Mouse (Mus musculus) limb, embryonic 13.5 days (tissue): ENCODE results near the gene Aurkb. TPM values are rescaled to one million over a fixed set of nuclear protein-coding genes. Genes with fewer than 3 reads are reported as not detected.
"Not testable (repeated sequence)": the region's sequence is repeated elsewhere in the genome, so short reads cannot be mapped to it uniquely, and the experiment has no call there.

Source experiments
- ATAC-seq: fragments of 200-750 bp; cut with Nextera tagmentation; 2 replicates; pipeline ENCODE4 v1.8.0; 2017; ENCODE audit warnings: low read depth, moderate number of reproducible peaks, moderate TSS enrichment; ENCODE audit not compliant: low FRiP score
- H3K27ac ChIP-seq: fragments of 300-500 bp; sonication (generic); 2 replicates; pipeline ENCODE4 v1.5.1; 2015; ENCODE audit warnings: inconsistent platforms, mild to moderate bottlenecking, moderate library complexity
- H3K27me3 ChIP-seq: fragments of 300-500 bp; sonication (generic); 2 replicates; pipeline ENCODE4 v1.6.1; 2015; ENCODE audit warnings: mild to moderate bottlenecking, inconsistent platforms
- H3K36me3 ChIP-seq: fragments of 300-500 bp; sonication (generic); 2 replicates; pipeline ENCODE4 v1.6.1; 2015; ENCODE audit warnings: inconsistent platforms, mild to moderate bottlenecking, moderate library complexity
- H3K4me1 ChIP-seq: fragments of 300-500 bp; sonication (generic); 2 replicates; pipeline ENCODE4 v1.6.1; 2015; ENCODE audit warnings: inconsistent platforms
- H3K4me2 ChIP-seq: fragments of 300-500 bp; sonication (generic); replicated peaks from 2 replicates; pipeline ENCODE4 v1.6.1; 2015; ENCODE audit warnings: inconsistent platforms, mild to moderate bottlenecking, moderate library complexity
- H3K4me3 ChIP-seq: fragments of 300-500 bp; sonication (generic); 2 replicates; pipeline ENCODE4 v1.5.1; 2015; ENCODE audit warnings: moderate library complexity, mild to moderate bottlenecking, inconsistent platforms
- H3K9ac ChIP-seq: fragments of 300-500 bp; sonication (generic); 2 replicates; pipeline ENCODE4 v1.6.1; 2015; ENCODE audit warnings: mild to moderate bottlenecking, inconsistent platforms
- H3K9me3 ChIP-seq: fragments of 300-500 bp; sonication (generic); 2 replicates; pipeline ENCODE4 v1.6.1; 2016; ENCODE audit warnings: inconsistent platforms
- WGBS: fragments of 180-500 bp; shearing (Covaris S2); methylation state at CpG from one replicate; pipeline ENCODE4 v1.1.7; 2015; 5-methylcytosine and 5-hydroxymethylcytosine counted together
- polyA plus RNA-seq: library from polyadenylated mRNA; unstranded; fragments of >200 nt; fragmentation: Nextera tagmentation; extraction: Ambion mirVana; gene quantifications from 2 replicates; pipeline ENCODE4 v1.2.1, GENCODE M21; 2015

The Aurkb gene
- polyA plus RNA-seq, 1 experiment from 2014 or later = 141 TPM

GRCm38 (mm10) chr11:69089616-69090290, 44.3 kb downstream of the Aurkb start:
- H3K9ac ChIP-seq = peak overlapping the region; percentile 100
- no peak overlapping the region for H3K27ac ChIP-seq
- 83% methylated on average over 12 of the region's 12 CpGs for WGBS
- ATAC-seq = no peak
- H3K4me3 ChIP-seq = peak overlapping the region; percentile 95
- peak overlapping the region; percentile 97 for H3K4me2 ChIP-seq
- peaks cover 34% of the 10 kb centered on the region for H3K36me3 ChIP-seq
- H3K27me3 ChIP-seq = no peaks in the 10 kb centered on the region
- peaks cover 38% of the 10 kb centered on the region for H3K4me1 ChIP-seq
- H3K9me3 ChIP-seq = no peaks in the 10 kb centered on the region

GRCm38 (mm10) chr11:69090367-69090766, 44.9 kb downstream of the Aurkb start:
- peak overlapping the region; percentile 97 for H3K4me2 ChIP-seq
- peaks cover 34% of the 10 kb centered on the region for H3K36me3 ChIP-seq
- H3K4me3 ChIP-seq = peak overlapping the region; percentile 95
- H3K27me3 ChIP-seq = no peaks in the 10 kb centered on the region
- 59% methylated on average over 6 of the region's 6 CpGs for WGBS
- H3K9ac ChIP-seq = peak overlapping the region; percentile 43; the same call in 1 of the 2 replicates
- ATAC-seq = no peak
- peaks cover 38% of the 10 kb centered on the region for H3K4me1 ChIP-seq
- no peaks in the 10 kb centered on the region for H3K9me3 ChIP-seq
- no peak overlapping the region for H3K27ac ChIP-seq

GRCm38 (mm10) chr11:69091566-69092385, 46.3 kb downstream of the Aurkb start:
- Histone ChIP-seq H3K27ac (0 out of 2 replicates have a peak overlapping the region, but pooled peaks have one; percentile 3), H3K9ac (peak overlapping the region; percentile 31; the same call in 1 of the 2 replicates), H3K9me3 (no peaks in the 10 kb centered on the region), H3K4me3 (no peak overlapping the region), H3K36me3 (peaks cover 34% of the 10 kb centered on the region), H3K4me2 (no peak overlapping the region), H3K27me3 (no peaks in the 10 kb centered on the region), H3K4me1 (peaks cover 52% of the 10 kb centered on the region)
- 66% methylated on average over 7 of the region's 7 CpGs for WGBS
- ATAC-seq = no peak

- Histone ChIP-seq H3K4me2 (no peak overlapping the region), H3K9ac (no peak overlapping the region), H3K27ac (no peak overlapping the region), H3K4me3 (no peak overlapping the region), H3K4me1 (peaks cover 51% of the 10 kb centered on the region), H3K9me3 (no peaks in the 10 kb centered on the region), H3K36me3 (peaks cover 34% of the 10 kb centered on the region), H3K27me3 (no peaks in the 10 kb centered on the region)
- 6% methylated on average over 3 of the region's 3 CpGs for WGBS
- no peak for ATAC-seq
Measured at GRCm38 (mm10) chr11:69092386-69092751, 46.9 kb downstream of the Aurkb start.

- H3K27ac ChIP-seq = no peak overlapping the region
- H3K9ac ChIP-seq = no peak overlapping the region
- no peak overlapping the region for H3K4me2 ChIP-seq
- H3K9me3 ChIP-seq = no peaks in the 10 kb centered on the region
- peaks cover 34% of the 10 kb centered on the region for H3K36me3 ChIP-seq
- WGBS = 90% methylated on average over 4 of the region's 4 CpGs
- no peak overlapping the region for H3K4me3 ChIP-seq
- ATAC-seq = no peak
- H3K27me3 ChIP-seq = no peaks in the 10 kb centered on the region
- peaks cover 51% of the 10 kb centered on the region for H3K4me1 ChIP-seq
Measured at GRCm38 (mm10) chr11:69092871-69093270, 47.4 kb downstream of the Aurkb start.

- not testable (repeated sequence) for H3K9ac ChIP-seq, ATAC-seq, H3K4me3 ChIP-seq, H3K9me3 ChIP-seq, H3K4me2 ChIP-seq, H3K27me3 ChIP-seq
- peaks cover 34% of the 10 kb centered on the region for H3K36me3 ChIP-seq
- whole genome bisulfite sequencing = 89% methylated on average over 7 of the region's 7 CpGs
- peaks cover 58% of the 10 kb centered on the region for H3K4me1 ChIP-seq
- H3K27ac ChIP-seq = 0 out of 2 replicates have a peak overlapping the region, but pooled peaks have one; percentile 77
Measured at GRCm38 (mm10) chr11:69093856-69094255, 48.4 kb downstream of the Aurkb start.

- Histone ChIP-seq H3K9me3 (no peaks in the 10 kb centered on the region), H3K9ac (peak within 1 kb of the TSS; percentile 77), H3K4me2 (peak within 1 kb of the TSS; percentile 98), H3K36me3 (peaks cover 29% of the 10 kb centered on the region), H3K4me1 (peaks cover 58% of the 10 kb centered on the region), H3K27me3 (no peaks in the 10 kb centered on the region), H3K27ac (peak within 1 kb of the TSS; percentile 92), H3K4me3 (peak within 1 kb of the TSS; percentile 69)
- WGBS = under 1% methylated on average over 37 of the region's 37 CpGs
- peak; percentile 93 for ATAC-seq
Measured at GRCm38 (mm10) chr11:69094697-69095429, 49.4 kb downstream of the Aurkb start, which contains the start of gene Per1. Gene Per1, plus strand, starts transcription at chr11:69095217.

- peak overlapping the region; percentile 77 for H3K9ac ChIP-seq
- no peaks in the 10 kb centered on the region for H3K9me3 ChIP-seq
- H3K27me3 ChIP-seq = no peaks in the 10 kb centered on the region
- H3K4me2 ChIP-seq = peak overlapping the region; percentile 98
- WGBS = 2% methylated on average over 27 of the region's 27 CpGs
- no peak for ATAC-seq
- H3K4me3 ChIP-seq = peak overlapping the region; percentile 69
- H3K36me3 ChIP-seq = peaks cover 23% of the 10 kb centered on the region
- H3K27ac ChIP-seq = peak overlapping the region; percentile 92
- H3K4me1 ChIP-seq = peaks cover 57% of the 10 kb centered on the region
Measured at GRCm38 (mm10) chr11:69095511-69096231, 50.2 kb downstream of the Aurkb start.

- Histone ChIP-seq H3K9me3 (no peaks in the 10 kb centered on the region), H3K4me1 (peaks cover 54% of the 10 kb centered on the region), H3K27me3 (no peaks in the 10 kb centered on the region), H3K4me2 (peak overlapping the region; percentile 98), H3K27ac (peak overlapping the region; percentile 92), H3K36me3 (peaks cover 23% of the 10 kb centered on the region), H3K4me3 (peak overlapping the region; percentile 69), H3K9ac (peak overlapping the region; percentile 77)
- ATAC-seq = peak; percentile 3
- 10% methylated on average over 9 of the region's 9 CpGs for WGBS
Measured at GRCm38 (mm10) chr11:69096360-69096986, 51.0 kb downstream of the Aurkb start.

- WGBS = 3% methylated on average over 29 of the region's 29 CpGs
- peak; percentile 34 for ATAC-seq
- peak overlapping the region; percentile 69 for H3K4me3 ChIP-seq
- H3K27ac ChIP-seq = peak overlapping the region; percentile 92
- no peaks in the 10 kb centered on the region for H3K27me3 ChIP-seq
- peaks cover 54% of the 10 kb centered on the region for H3K4me1 ChIP-seq
- no peaks in the 10 kb centered on the region for H3K9me3 ChIP-seq
- H3K9ac ChIP-seq = peak overlapping the region; percentile 58
- H3K4me2 ChIP-seq = peak overlapping the region; percentile 98
- peaks cover 24% of the 10 kb centered on the region for H3K36me3 ChIP-seq
Measured at GRCm38 (mm10) chr11:69096987-69097900, 51.8 kb downstream of the Aurkb start.
